Mouse (Mus musculus): ENCODE measurements around the gene Cyp4a29. TPM values are rescaled to one million over a fixed set of nuclear protein-coding genes. Genes with fewer than 3 reads are reported as not detected.

Cyp4a29 gene
- not detected in 2 replicates for polyA plus RNA-seq (2012; rRNA removed)

GRCm38 (mm10) chr4:115241784-115242183 is at the start of gene Cyp4a29:
TSS of gene Cyp4a29 (plus strand) at chr4:115242084.

GRCm38 (mm10) chr4:115298746-115299145 is 56.9 kb downstream of the Cyp4a29 start, which contains the start of gene Cyp4a12a:
TSS of gene Cyp4a12a (plus strand) at chr4:115299046.

Other genes with a start within 250 kb of the Cyp4a29 start
- gene Stil, start 241.9 kb upstream of the Cyp4a29 start, polyA plus RNA-seq (2012; rRNA removed): 0.17 and 0.27 TPM in 2 replicates
- gene Tal1, start 185.7 kb upstream of the Cyp4a29 start, polyA plus RNA-seq (2012; rRNA removed): 0.97 and 1.5 TPM in 2 replicates
- 150 and 228 TPM in 2 replicates for gene Pdzk1ip1, start 153.4 kb upstream of the Cyp4a29 start, polyA plus RNA-seq (2012; rRNA removed)
- 0.06 and 0.08 TPM in 2 replicates for gene Cyp4x1, start 107.8 kb upstream of the Cyp4a29 start, polyA plus RNA-seq (2012; rRNA removed)
- gene Cyp4a12a, start 57.0 kb downstream of the Cyp4a29 start, polyA plus RNA-seq (2012; rRNA removed): 0.02 TPM in 1 of 2 replicates, not detected in the other
- 0.08 TPM in 1 of 2 replicates, not detected in the other for gene Cyp4a12b, start 169.5 kb downstream of the Cyp4a29 start, polyA plus RNA-seq (2012; rRNA removed)
- gene Cyp4a30b, start 210.5 kb downstream of the Cyp4a29 start, polyA plus RNA-seq (2012; rRNA removed): not detected in 2 replicates

Data from stomach, adult 2 months (tissue).